Mouse (Mus musculus): ENCODE results near the gene Foxp4. TPM values are rescaled to one million over a fixed set of nuclear protein-coding genes. Genes with fewer than 3 reads are reported as not detected.
A peak's percentile ranks its signal among the peaks of the same experiment; 100 is the strongest.

Gene Foxp4
- polyA plus RNA-seq, 1 experiment from 2014 or later = 9.5 TPM

DNA sequence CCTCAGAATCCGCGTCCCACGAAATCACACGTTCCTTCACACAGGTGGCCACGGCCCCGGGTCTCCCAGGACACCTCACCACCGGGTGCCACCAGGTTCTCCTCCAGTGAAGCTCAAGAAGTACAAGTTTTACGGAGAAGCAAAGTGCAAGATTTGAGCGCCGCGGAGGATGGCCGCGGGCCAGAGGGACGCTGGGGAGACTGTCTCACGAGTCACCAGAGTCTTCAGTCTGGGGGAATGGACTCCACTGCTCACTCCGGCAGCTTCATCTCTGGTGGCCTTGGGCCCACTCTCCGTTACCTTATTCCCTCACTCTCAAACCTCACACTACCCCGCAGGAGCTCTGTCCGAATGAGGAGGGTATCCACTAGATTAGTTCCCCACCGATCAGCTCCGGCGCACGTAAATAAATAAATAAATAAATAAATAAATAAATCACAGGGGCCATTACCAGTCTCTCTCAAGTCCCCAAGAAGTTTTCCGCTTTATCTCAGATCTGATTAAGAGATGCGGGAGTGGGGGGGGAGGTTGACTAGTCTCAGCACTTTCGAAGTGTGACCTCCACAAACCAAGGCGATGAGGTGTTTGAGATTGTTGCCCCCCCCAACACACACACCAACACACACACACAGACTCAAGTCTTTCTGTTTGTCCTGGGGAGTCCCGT lies 1.3 kb downstream of the Foxp4 start:
- ATAC-seq (replicated peaks; ENCODE audit: low FRiP score, low read depth) = no peak
- TF ChIP-seq CTCF (IDR thresholded peaks at IDR 0.05; ENCODE audit: low read depth) = no peak

GRCm38 (mm10) chr17:47922579-47922978 lies 1.9 kb downstream of the Foxp4 start:
- Histone ChIP-seq H3K9me3 (replicated peaks; ENCODE audit: low read length) (no peaks in the 10 kb centered on the region), H3K9ac (ENCODE audit: low read depth, low read length) (peak overlapping the region; percentile 87), H3K4me3 (replicated peaks; ENCODE audit: low read depth, low read length) (peak overlapping the region; percentile 87), H3K4me2 (ENCODE audit: low read length) (peak overlapping the region; percentile 92), H3K36me3 (ENCODE audit: insufficient read depth, low read length) (no peaks in the 10 kb centered on the region), H3K27ac (no peak overlapping the region), H3K27me3 (ENCODE audit: insufficient read depth, low read length) (no peaks in the 10 kb centered on the region), H3K4me1 (replicated peaks; ENCODE audit: insufficient read depth, low read length) (0 out of 2 replicates have a peak, but pooled peaks cover 14% of the 10 kb centered on the region)
- WGBS = 2% methylated on average over 24 of the region's 24 CpGs
- DNase-seq (ENCODE audit: low spot score) (no peak), ATAC-seq (replicated peaks; ENCODE audit: low FRiP score, low read depth) (no peak)
- no peak for TF ChIP-seq CTCF (IDR thresholded peaks at IDR 0.05; ENCODE audit: low read depth)

More for the DNA sequence above, 1.3 kb downstream of the Foxp4 start:
- WGBS = 0% methylated on average over 27 of the region's 28 CpGs
- Histone ChIP-seq H3K27ac (peak overlapping the region; percentile 94; the same call in 1 of the 2 replicates), H3K4me2 (ENCODE audit: low read length) (peak overlapping the region; percentile 92), H3K4me1 (replicated peaks; ENCODE audit: insufficient read depth, low read length) (0 out of 2 replicates have a peak, but pooled peaks cover 14% of the 10 kb centered on the region), H3K36me3 (ENCODE audit: insufficient read depth, low read length) (no peaks in the 10 kb centered on the region), H3K9ac (ENCODE audit: low read depth, low read length) (peak overlapping the region; percentile 87), H3K9me3 (replicated peaks; ENCODE audit: low read length) (no peaks in the 10 kb centered on the region), H3K27me3 (ENCODE audit: insufficient read depth, low read length) (no peaks in the 10 kb centered on the region), H3K4me3 (replicated peaks; ENCODE audit: low read depth, low read length) (peak overlapping the region; percentile 87)
- DNase-seq (ENCODE audit: low spot score) = peak; percentile 67

GRCm38 (mm10) chr17:47922116-47922515 lies 2.3 kb downstream of the Foxp4 start:
- TF ChIP-seq CTCF (IDR thresholded peaks at IDR 0.05; ENCODE audit: low read depth) = no peak
- WGBS = 6% methylated on average over 21 of the region's 21 CpGs
- Histone ChIP-seq H3K4me2 (ENCODE audit: low read length) (peak overlapping the region; percentile 92), H3K36me3 (ENCODE audit: insufficient read depth, low read length) (no peaks in the 10 kb centered on the region), H3K27me3 (ENCODE audit: insufficient read depth, low read length) (no peaks in the 10 kb centered on the region), H3K27ac (no peak overlapping the region), H3K9ac (ENCODE audit: low read depth, low read length) (peak overlapping the region; percentile 87), H3K4me1 (replicated peaks; ENCODE audit: insufficient read depth, low read length) (0 out of 2 replicates have a peak, but pooled peaks cover 14% of the 10 kb centered on the region), H3K4me3 (replicated peaks; ENCODE audit: low read depth, low read length) (peak overlapping the region; percentile 87), H3K9me3 (replicated peaks; ENCODE audit: low read length) (no peaks in the 10 kb centered on the region)
- no peak for ATAC-seq (replicated peaks; ENCODE audit: low FRiP score, low read depth)
- no peak for DNase-seq (ENCODE audit: low spot score)

DNA sequence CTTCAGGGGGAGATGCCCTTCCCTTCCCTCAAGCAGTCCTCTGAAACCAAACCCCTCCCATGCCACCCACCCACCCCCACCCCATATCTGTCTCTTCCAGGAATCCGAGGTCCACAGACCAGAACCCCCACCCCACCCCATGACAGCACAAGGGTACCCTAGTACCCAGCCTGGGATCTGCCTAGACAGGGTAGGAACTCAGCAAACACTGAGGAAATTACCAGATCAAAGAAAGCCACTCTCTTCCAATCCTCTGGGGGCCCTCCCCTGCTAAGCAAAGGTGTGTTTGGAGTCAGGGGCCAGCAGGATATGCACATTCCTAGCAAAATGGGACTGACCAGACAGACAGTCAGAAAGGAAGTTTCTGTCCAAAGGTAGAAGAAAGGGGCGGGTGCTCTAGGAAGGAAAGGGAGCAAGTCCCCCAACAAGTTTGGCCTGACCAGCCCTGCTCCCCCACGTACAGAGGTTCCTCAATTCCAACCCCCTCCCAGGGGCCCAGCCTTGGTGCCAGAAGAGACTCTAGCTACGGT lies 3.2 kb downstream of the Foxp4 start:
- no peak for TF ChIP-seq CTCF (IDR thresholded peaks at IDR 0.05; ENCODE audit: low read depth)
- H3K4me2 ChIP-seq (ENCODE audit: low read length) = no peak overlapping the region
- no peaks in the 10 kb centered on the region for H3K9me3 ChIP-seq (replicated peaks; ENCODE audit: low read length)
- H3K36me3 ChIP-seq (ENCODE audit: insufficient read depth, low read length) = no peaks in the 10 kb centered on the region
- 0 out of 2 replicates have a peak, but pooled peaks cover 14% of the 10 kb centered on the region for H3K4me1 ChIP-seq (replicated peaks; ENCODE audit: insufficient read depth, low read length)
- no peak for DNase-seq (ENCODE audit: low spot score)
- ATAC-seq (replicated peaks; ENCODE audit: low FRiP score, low read depth) = no peak
- H3K4me3 ChIP-seq (replicated peaks; ENCODE audit: low read depth, low read length) = no peak overlapping the region
- H3K27me3 ChIP-seq (ENCODE audit: insufficient read depth, low read length) = no peaks in the 10 kb centered on the region
- H3K9ac ChIP-seq (ENCODE audit: low read depth, low read length) = no peak overlapping the region
- no peak overlapping the region for H3K27ac ChIP-seq
- WGBS = 59% methylated on average over 4 of the region's 4 CpGs

DNA sequence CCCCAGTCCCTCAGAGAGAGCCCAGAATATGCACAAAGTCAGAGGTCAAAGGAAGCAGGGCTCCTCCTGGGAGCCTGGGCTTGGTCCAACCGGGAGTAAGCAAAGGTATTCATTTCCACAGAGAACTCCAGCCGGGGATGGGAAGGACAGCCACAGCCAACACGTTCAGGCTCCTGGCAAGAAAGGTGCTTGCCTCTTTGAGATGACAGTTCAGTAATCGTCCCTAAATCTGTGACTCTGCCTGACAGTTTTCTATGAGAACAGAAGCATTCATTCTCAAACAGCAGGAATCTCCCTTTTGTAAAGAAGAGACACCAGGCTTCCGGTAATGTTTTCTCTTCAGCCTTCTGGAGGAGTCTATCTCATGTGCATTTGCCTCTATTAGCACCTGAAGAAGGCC lies 4.6 kb downstream of the Foxp4 start:
- Histone ChIP-seq H3K9ac (ENCODE audit: low read depth, low read length) (no peak overlapping the region), H3K4me2 (ENCODE audit: low read length) (no peak overlapping the region), H3K4me3 (replicated peaks; ENCODE audit: low read depth, low read length) (no peak overlapping the region)

DNA sequence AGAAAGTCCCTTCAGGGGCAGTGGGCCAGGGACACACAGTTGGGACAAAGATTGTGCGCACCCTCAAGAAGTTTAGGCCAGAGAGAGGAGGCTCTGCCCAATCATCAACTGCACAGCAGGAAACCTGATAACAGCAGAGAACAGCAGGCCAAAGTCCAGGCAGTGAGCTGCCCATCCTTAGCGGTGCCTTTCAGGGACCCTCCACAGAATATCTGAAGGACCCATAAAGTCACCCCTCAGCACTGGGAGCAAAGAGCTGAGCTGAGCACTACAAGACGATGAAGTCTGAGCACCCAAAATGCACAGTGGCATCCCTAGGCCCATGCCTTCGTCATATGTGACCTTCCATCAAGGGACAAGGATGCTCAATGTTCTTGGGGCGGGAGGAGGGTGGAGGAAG lies 6.5 kb downstream of the Foxp4 start:
- Histone ChIP-seq H3K4me3 (replicated peaks; ENCODE audit: low read depth, low read length) (no peak overlapping the region), H3K36me3 (ENCODE audit: insufficient read depth, low read length) (no peaks in the 10 kb centered on the region), H3K27ac (no peak overlapping the region), H3K27me3 (ENCODE audit: insufficient read depth, low read length) (no peaks in the 10 kb centered on the region), H3K9ac (ENCODE audit: low read depth, low read length) (no peak overlapping the region), H3K4me2 (ENCODE audit: low read length) (no peak overlapping the region), H3K9me3 (replicated peaks; ENCODE audit: low read length) (no peaks in the 10 kb centered on the region), H3K4me1 (replicated peaks; ENCODE audit: insufficient read depth, low read length) (0 out of 2 replicates have a peak, but pooled peaks cover 5% of the 10 kb centered on the region)
- TF ChIP-seq CTCF (IDR thresholded peaks at IDR 0.05; ENCODE audit: low read depth) = no peak
- DNase-seq (ENCODE audit: low spot score) = no peak
- no peak for ATAC-seq (replicated peaks; ENCODE audit: low FRiP score, low read depth)
- WGBS = 75% methylated on average over 5 of the region's 5 CpGs

More for the DNA sequence above, 4.6 kb downstream of the Foxp4 start:
- no peak for ATAC-seq (replicated peaks; ENCODE audit: low FRiP score, low read depth)
- no peak for TF ChIP-seq CTCF (IDR thresholded peaks at IDR 0.05; ENCODE audit: low read depth)
- H3K27ac ChIP-seq = no peak overlapping the region
- H3K4me1 ChIP-seq (replicated peaks; ENCODE audit: insufficient read depth, low read length) = 0 out of 2 replicates have a peak, but pooled peaks cover 5% of the 10 kb centered on the region
- H3K27me3 ChIP-seq (ENCODE audit: insufficient read depth, low read length) = no peaks in the 10 kb centered on the region
- H3K36me3 ChIP-seq (ENCODE audit: insufficient read depth, low read length) = no peaks in the 10 kb centered on the region
- no peaks in the 10 kb centered on the region for H3K9me3 ChIP-seq (replicated peaks; ENCODE audit: low read length)
- 41% methylated on average over 5 of the region's 5 CpGs for WGBS
- no peak for DNase-seq (ENCODE audit: low spot score)
